Mouse (Mus musculus) lung, adult 2 months (tissue): ENCODE data around the gene Clp1.

ENCODE experiments used
- CTCF ChIP-seq: fragments of 200-500 bp; IDR thresholded peaks from 2 replicates; pipeline ENCODE4 v1.5.1; 2011; ENCODE audit warnings: mild to moderate bottlenecking, low read length, control low read depth; ENCODE audit not compliant: insufficient read depth
- POLR2A ChIP-seq: fragments of 200-500 bp; IDR thresholded peaks from 2 replicates; pipeline ENCODE4 v1.6.1; 2011; ENCODE audit warnings: low read depth, mild to moderate bottlenecking, control low read depth, low read length, borderline replicate concordance; ENCODE audit errors: extremely low read depth

- TF ChIP-seq POLR2A, result no peak
- no peak for TF ChIP-seq CTCF
These were observed 44.5 kb downstream of the Clp1 start for GRCm38 (mm10) chr2:84682605-84683183.
